8 mouse cellular contexts compared by ENCODE assay signal in genomic region chr7:110237837-110238451, GRCm38 (mm10). TPM values are rescaled to one million over a fixed set of nuclear protein-coding genes. Genes with fewer than 3 reads are reported as not detected.
DNase-seq lines count a peak whose midpoint lies in the region; ATAC-seq and TF ChIP-seq lines count a peak whose summit lies in the region.

No protein-coding gene starts in this region.

- peaks cover 26% of the 10 kb centered on the region for H3K4me1 ChIP-seq in heart, embryonic 12.5 days (replicated peaks)
- H3K4me1 ChIP-seq in liver, postnatal 0 days (ENCODE audit: insufficient read depth), result no peaks in the 10 kb centered on the region

- no peaks in the 10 kb centered on the region for H3K9me3 ChIP-seq in heart, embryonic 12.5 days (replicated peaks)
- no peaks in the 10 kb centered on the region for H3K9me3 ChIP-seq in liver, postnatal 0 days (ENCODE audit: low read length)

- TF ChIP-seq CTCF in liver, postnatal 0 days (IDR thresholded peaks at IDR 0.05; ENCODE audit: low read depth), result no peak

- H3K9ac ChIP-seq in heart, embryonic 12.5 days, result no peak overlapping the region
- H3K9ac ChIP-seq in liver, postnatal 0 days (replicated peaks), result no peak overlapping the region

- H3K4me2 ChIP-seq in heart, embryonic 12.5 days, result no peak overlapping the region; the same call in 1 of the 2 replicates
- no peak overlapping the region for H3K4me2 ChIP-seq in liver, postnatal 0 days (ENCODE audit: low read depth, low read length)

- WGBS in heart, embryonic 12.5 days, result 50% methylated on average over 2 of the region's 2 CpGs
- 56% methylated on average over 2 of the region's 2 CpGs for WGBS in liver, postnatal 0 days (ENCODE audit: insufficient replicate concordance)

- peak; percentile 9 for DNase-seq in layer of hippocampus, adult 11-12 months (ENCODE audit: low spot score)
- no peak for DNase-seq in layer of hippocampus, postnatal 25 days (ENCODE audit: extremely low spot score in 1 of 2, low spot score in 1 of 2)
- DNase-seq in ZHBTc4 (ENCODE audit: low read depth, low spot score), result peak; percentile 55
- peak; percentile 42 for DNase-seq in lung, postnatal 36 days
- no peak for DNase-seq in gastrocnemius, postnatal 10 days
- DNase-seq in liver, postnatal 0 days, result no peak

- H3K27me3 ChIP-seq in heart, embryonic 12.5 days (replicated peaks), result no peaks in the 10 kb centered on the region
- no peaks in the 10 kb centered on the region for H3K27me3 ChIP-seq in liver, postnatal 0 days (ENCODE audit: insufficient read depth, low read length)

- ATAC-seq in heart, embryonic 12.5 days (ENCODE audit: insufficient number of reproducible peaks, low FRiP score), result peak; percentile 55; the same call in 1 of the 2 replicates
- no peak for ATAC-seq in liver, postnatal 0 days
- ATAC-seq in megakaryocyte-erythroid progenitor cell, adult 5-6 weeks (replicated peaks; ENCODE audit: low FRiP score, low TSS enrichment, poor library complexity, severe bottlenecking), result no peak

- H3K36me3 ChIP-seq in heart, embryonic 12.5 days, result no peaks in the 10 kb centered on the region
- H3K36me3 ChIP-seq in liver, postnatal 0 days (replicated peaks; ENCODE audit: insufficient read depth, low read length), result no peaks in the 10 kb centered on the region

- H3K27ac ChIP-seq in heart, embryonic 12.5 days (ENCODE audit: poor library complexity, severe bottlenecking), result peak overlapping the region; percentile 65
- H3K27ac ChIP-seq in liver, postnatal 0 days (ENCODE audit: low read depth), result no peak overlapping the region

- TF ChIP-seq EP300 in liver, postnatal 0 days (IDR thresholded peaks at IDR 0.05; ENCODE audit: low read depth), result no peak

- H3K4me3 ChIP-seq in heart, embryonic 12.5 days, result no peak overlapping the region
- no peak overlapping the region for H3K4me3 ChIP-seq in liver, postnatal 0 days (ENCODE audit: low read depth, low read length)

RNA-seq across cellular contexts. Expression of gene Swap70, which starts 16.4 kb away (rescaled TPM):
- total RNA-seq in layer of hippocampus, postnatal 25 days (2021), result 10 to 100 TPM in 1 of 2 experiments, 1 to 10 TPM in 1; 9.3 to 12.8 TPM
- 22.6 and 23.1 TPM in 2 replicates for polyA plus RNA-seq in heart, embryonic 12.5 days (2016; fragmentation: Nextera tagmentation; extraction: Ambion mirVana)
- 10 to 100 TPM; 11.5 to 16.2 TPM for total RNA-seq in gastrocnemius, postnatal 10 days (2021)
- 5.2 and 7.2 TPM in 2 replicates for polyA plus RNA-seq in liver, postnatal 0 days (2015; fragmentation: Nextera tagmentation; extraction: Ambion mirVana)
- total RNA-seq in megakaryocyte-erythroid progenitor cell, adult 5-6 weeks (2014; fragmentation: Nextera tagmentation), result 18.6 and 21.5 TPM in 2 replicates
- 38.6 and 41.5 TPM in 2 replicates for total RNA-seq in megakaryocyte-erythroid progenitor cell, adult 5-6 weeks (2017)

Comparison
In these comparisons a context has a peak if more than half of its experiments do, and no peak if none do; other contexts are left out.
1. DNase-seq: peak in layer of hippocampus, adult 11-12 months (single experiment), ZHBTc4 (single experiment) and lung, postnatal 36 days (single experiment); none in layer of hippocampus, postnatal 25 days (0 of 2), gastrocnemius, postnatal 10 days (single experiment) and liver, postnatal 0 days (single experiment).